Mouse (Mus musculus) forebrain, embryonic 16.5 days (tissue): Measurements from ENCODE around the gene Wasf1. TPM values are rescaled to one million over a fixed set of nuclear protein-coding genes. Genes with fewer than 3 reads are reported as not detected.

ENCODE experiments used
- ATAC-seq: fragments of 200-750 bp; cut with Nextera tagmentation; 2 replicates; pipeline ENCODE4 v1.8.0; 2017; ENCODE audit warnings: mild to moderate bottlenecking, moderate library complexity
- H3K27ac ChIP-seq: fragments of 300-500 bp; sonication (generic); 2 replicates; pipeline ENCODE4 v1.5.1; 2014; ENCODE audit warnings: low read length, control low read depth
- H3K27me3 ChIP-seq: fragments of 300-500 bp; sonication (generic); replicated peaks from 2 replicates; pipeline ENCODE4 v1.6.1; 2014; ENCODE audit warnings: low read length; ENCODE audit not compliant: control insufficient read depth, insufficient read depth
- H3K36me3 ChIP-seq: fragments of 300-500 bp; sonication (generic); 2 replicates; pipeline ENCODE4 v1.6.1; 2014; ENCODE audit not compliant: control insufficient read depth, insufficient read depth
- H3K4me1 ChIP-seq: fragments of 300-500 bp; sonication (generic); replicated peaks from 2 replicates; pipeline ENCODE4 v1.6.1; 2014; ENCODE audit warnings: low read length; ENCODE audit not compliant: control insufficient read depth, insufficient read depth
- H3K4me2 ChIP-seq: fragments of 300-500 bp; sonication (generic); 2 replicates; pipeline ENCODE4 v1.6.1; 2014; ENCODE audit warnings: mild to moderate bottlenecking, low read length, control low read depth
- H3K4me3 ChIP-seq: fragments of 300-500 bp; sonication (generic); replicated peaks from 2 replicates; pipeline ENCODE4 v1.5.1; 2014; ENCODE audit warnings: mild to moderate bottlenecking, low read length, control low read depth
- H3K9ac ChIP-seq: fragments of 300-500 bp; sonication (generic); replicated peaks from 2 replicates; pipeline ENCODE4 v1.6.1; 2014; ENCODE audit warnings: low read depth, low read length, control low read depth
- H3K9me3 ChIP-seq: fragments of 300-500 bp; sonication (generic); 2 replicates; pipeline ENCODE4 v1.6.1; 2016; ENCODE audit warnings: low read length; ENCODE audit not compliant: control insufficient read depth
- WGBS: fragments of 180-500 bp; shearing (Covaris S2); extraction: QIAGEN DNeasy Blood & Tissue Kit; methylation state at CpG from one replicate; pipeline ENCODE4 v1.1.7; 2014; 5-methylcytosine and 5-hydroxymethylcytosine counted together
- polyA plus RNA-seq: library from polyadenylated mRNA; unstranded; fragments of >200 nt; fragmentation: Nextera tagmentation; extraction: Ambion mirVana; gene quantifications from 2 replicates; pipeline ENCODE4 v1.2.1, GENCODE M21; 2015

Wasf1 gene
- polyA plus RNA-seq, 1 experiment from 2014 or later: 105 TPM

- 41% methylated on average over 2 of the region's 2 CpGs for WGBS
- no peak for ATAC-seq
- no peaks in the 10 kb centered on the region for H3K36me3 ChIP-seq
- no peak overlapping the region for H3K9ac ChIP-seq
- H3K4me1 ChIP-seq: 0 out of 2 replicates have a peak, but pooled peaks cover 2% of the 10 kb centered on the region
- no peak overlapping the region for H3K4me2 ChIP-seq
- no peaks in the 10 kb centered on the region for H3K9me3 ChIP-seq
- no peak overlapping the region for H3K4me3 ChIP-seq
- no peak overlapping the region for H3K27ac ChIP-seq
- H3K27me3 ChIP-seq: no peaks in the 10 kb centered on the region
These were observed 27.5 kb downstream of the Wasf1 start for GRCm38 (mm10) chr10:40910811-40911210.

- H3K27ac ChIP-seq: no peak overlapping the region
- no peaks in the 10 kb centered on the region for H3K9me3 ChIP-seq
- no peaks in the 10 kb centered on the region for H3K36me3 ChIP-seq
- WGBS: 75% methylated on average over 2 of the region's 2 CpGs
- H3K9ac ChIP-seq: no peak overlapping the region
- H3K4me2 ChIP-seq: no peak overlapping the region
- no peak overlapping the region for H3K4me3 ChIP-seq
- no peak for ATAC-seq
- H3K4me1 ChIP-seq: no peaks in the 10 kb centered on the region
- no peaks in the 10 kb centered on the region for H3K27me3 ChIP-seq
These were observed 32.0 kb downstream of the Wasf1 start for GRCm38 (mm10) chr10:40915240-40915639.

- Histone ChIP-seq H3K36me3 (no peaks in the 10 kb centered on the region), H3K9me3 (no peaks in the 10 kb centered on the region), H3K4me3 (no peak overlapping the region), H3K27me3 (no peaks in the 10 kb centered on the region), H3K4me1 (no peaks in the 10 kb centered on the region), H3K27ac (no peak overlapping the region), H3K9ac (no peak overlapping the region), H3K4me2 (no peak overlapping the region)
- WGBS: 78% methylated on average over 8 of the region's 8 CpGs
- ATAC-seq: no peak
These were observed 35.6 kb downstream of the Wasf1 start for GRCm38 (mm10) chr10:40918669-40919440.

- H3K4me2 ChIP-seq: no peak overlapping the region
- no peak overlapping the region for H3K9ac ChIP-seq
- no peak for ATAC-seq
- no peak overlapping the region for H3K27ac ChIP-seq
- WGBS: 85% methylated on average over 6 of the region's 6 CpGs
- H3K9me3 ChIP-seq: no peaks in the 10 kb centered on the region
- H3K4me3 ChIP-seq: no peak overlapping the region
- H3K27me3 ChIP-seq: no peaks in the 10 kb centered on the region
- no peaks in the 10 kb centered on the region for H3K36me3 ChIP-seq
- no peaks in the 10 kb centered on the region for H3K4me1 ChIP-seq
These were observed 36.2 kb downstream of the Wasf1 start for GRCm38 (mm10) chr10:40919464-40919863.

GRCm38 (mm10) chr10:40932995-40933394 lies 49.7 kb downstream of the Wasf1 start:
- Histone ChIP-seq H3K36me3 (peaks cover 38% of the 10 kb centered on the region), H3K4me1 (no peaks in the 10 kb centered on the region), H3K27me3 (no peaks in the 10 kb centered on the region), H3K4me3 (no peak overlapping the region), H3K27ac (no peak overlapping the region), H3K9me3 (no peaks in the 10 kb centered on the region), H3K4me2 (no peak overlapping the region), H3K9ac (no peak overlapping the region)
- WGBS: 94% methylated on average over 8 of the region's 8 CpGs
- ATAC-seq: no peak

GRCm38 (mm10) chr10:40936160-40936726 lies 53.0 kb downstream of the Wasf1 start:
- H3K9me3 ChIP-seq: no peaks in the 10 kb centered on the region
- H3K4me2 ChIP-seq: no peak overlapping the region
- H3K27ac ChIP-seq: no peak overlapping the region
- H3K27me3 ChIP-seq: no peaks in the 10 kb centered on the region
- 84% methylated on average over 13 of the region's 13 CpGs for WGBS
- ATAC-seq: peak; percentile 20; the same call in 1 of the 2 replicates
- H3K4me3 ChIP-seq: no peak overlapping the region
- H3K9ac ChIP-seq: no peak overlapping the region
- H3K36me3 ChIP-seq: peaks cover 40% of the 10 kb centered on the region
- no peaks in the 10 kb centered on the region for H3K4me1 ChIP-seq

- Histone ChIP-seq H3K4me1 (peaks cover under 1% of the 10 kb centered on the region; the same call in 1 of the 2 replicates), H3K9ac (no peak overlapping the region), H3K36me3 (peaks cover 34% of the 10 kb centered on the region), H3K4me3 (no peak overlapping the region), H3K27ac (no peak overlapping the region), H3K4me2 (no peak overlapping the region), H3K9me3 (no peaks in the 10 kb centered on the region), H3K27me3 (no peaks in the 10 kb centered on the region)
- WGBS: 93% methylated on average over 20 of the region's 20 CpGs
- ATAC-seq: no peak
These were observed 54.3 kb downstream of the Wasf1 start for GRCm38 (mm10) chr10:40937569-40937968.

- Histone ChIP-seq H3K9ac (no peak overlapping the region), H3K27ac (no peak overlapping the region; the same call in 1 of the 2 replicates), H3K4me2 (no peak overlapping the region), H3K27me3 (no peaks in the 10 kb centered on the region), H3K4me3 (no peak overlapping the region), H3K4me1 (peaks cover 7% of the 10 kb centered on the region; the same call in 1 of the 2 replicates), H3K36me3 (peaks cover 12% of the 10 kb centered on the region), H3K9me3 (no peaks in the 10 kb centered on the region)
- ATAC-seq: no peak
- WGBS: 12% methylated on average over 4 of the region's 4 CpGs
These were observed 59.4 kb downstream of the Wasf1 start for GRCm38 (mm10) chr10:40942688-40943087.

GRCm38 (mm10) chr10:40950176-40950575 lies 66.9 kb downstream of the Wasf1 start:
- Histone ChIP-seq H3K27me3 (no peaks in the 10 kb centered on the region), H3K4me2 (no peak overlapping the region), H3K27ac (no peak overlapping the region), H3K4me1 (peaks cover 7% of the 10 kb centered on the region; the same call in 1 of the 2 replicates), H3K9me3 (no peaks in the 10 kb centered on the region), H3K4me3 (no peak overlapping the region), H3K9ac (no peak overlapping the region), H3K36me3 (peaks cover 5% of the 10 kb centered on the region)
- WGBS: 23% methylated on average over 3 of the region's 3 CpGs
- ATAC-seq: no peak
